Mouse (Mus musculus): ENCODE results near the gene Kmt2d.
"Not testable (repeated sequence)": the region's sequence is repeated elsewhere in the genome, so short reads cannot be mapped to it uniquely, and the experiment has no call there.

Kmt2d gene

GRCm38 (mm10) chr15:98827611-98828011 lies 43.4 kb downstream of the Kmt2d start:
- no peak for DNase-seq

GRCm38 (mm10) chr15:98823434-98823833 lies 47.6 kb downstream of the Kmt2d start:
- DNase-seq: no peak

- DNase-seq: no peak
Observed at GRCm38 (mm10) chr15:98822147-98822546, 48.9 kb downstream of the Kmt2d start.

- no peak for DNase-seq
Observed at GRCm38 (mm10) chr15:98821403-98821802, 49.6 kb downstream of the Kmt2d start.

GRCm38 (mm10) chr15:98820937-98821336 lies 50.1 kb downstream of the Kmt2d start:
- no peak for DNase-seq

- DNase-seq: no peak
Observed at GRCm38 (mm10) chr15:98818171-98818570, 52.8 kb downstream of the Kmt2d start.

GRCm38 (mm10) chr15:98812741-98813424 lies 58.1 kb downstream of the Kmt2d start:
- DNase-seq: no peak

GRCm38 (mm10) chr15:98810212-98810611 lies 60.8 kb downstream of the Kmt2d start:
- DNase-seq: not testable (repeated sequence)

- no peak for DNase-seq
Observed at GRCm38 (mm10) chr15:98809390-98809789, 61.6 kb downstream of the Kmt2d start, which contains the start of gene Ddn. TSS of gene Ddn (minus strand) at chr15:98809490.

GRCm38 (mm10) chr15:98808651-98809134 lies 62.3 kb downstream of the Kmt2d start:
- DNase-seq: no peak

GRCm38 (mm10) chr15:98807895-98808650 lies 62.9 kb downstream of the Kmt2d start:
- no peak for DNase-seq

GRCm38 (mm10) chr15:98806809-98807770 lies 63.9 kb downstream of the Kmt2d start:
- DNase-seq: no peak

GRCm38 (mm10) chr15:98806071-98806808 lies 64.8 kb downstream of the Kmt2d start:
- DNase-seq: no peak

- DNase-seq: peak; percentile 51
Observed at GRCm38 (mm10) chr15:98805324-98806040, 65.5 kb downstream of the Kmt2d start.

GRCm38 (mm10) chr15:98804054-98804453 lies 67.0 kb downstream of the Kmt2d start:
- DNase-seq: peak; percentile 89

GRCm38 (mm10) chr15:98802926-98803325 lies 68.1 kb downstream of the Kmt2d start:
- no peak for DNase-seq

GRCm38 (mm10) chr15:98799396-98799795 lies 71.6 kb downstream of the Kmt2d start:
- peak; percentile 78 for DNase-seq

GRCm38 (mm10) chr15:98798903-98799302 lies 72.1 kb downstream of the Kmt2d start:
- no peak for DNase-seq

- DNase-seq: no peak
Observed at GRCm38 (mm10) chr15:98797835-98798492, 73.0 kb downstream of the Kmt2d start.

- DNase-seq: no peak
Observed at GRCm38 (mm10) chr15:98796803-98797595, 74.0 kb downstream of the Kmt2d start.
